Mouse (Mus musculus) A20 (cell line): Measurements from ENCODE around the gene Ankrd52.
"Not testable (repeated sequence)": the region's sequence is repeated elsewhere in the genome, so short reads cannot be mapped to it uniquely, and the experiment has no call there.

ENCODE experiments used
- DNase-seq: peaks from one replicate; pipeline ENCODE4 v3.0.0-alpha.2; 2011; ENCODE audit warnings: low read depth, low spot score

Ankrd52 gene

GRCm38 (mm10) chr10:128376455-128377211 lies at the start of gene Ankrd52:
Gene Ankrd52 (plus strand): TSS chr10:128377115.
- DNase-seq, result peak; percentile 83

GRCm38 (mm10) chr10:128327610-128328009 lies 49.3 kb upstream of the Ankrd52 start:
- peak; percentile 47 for DNase-seq

DNA sequence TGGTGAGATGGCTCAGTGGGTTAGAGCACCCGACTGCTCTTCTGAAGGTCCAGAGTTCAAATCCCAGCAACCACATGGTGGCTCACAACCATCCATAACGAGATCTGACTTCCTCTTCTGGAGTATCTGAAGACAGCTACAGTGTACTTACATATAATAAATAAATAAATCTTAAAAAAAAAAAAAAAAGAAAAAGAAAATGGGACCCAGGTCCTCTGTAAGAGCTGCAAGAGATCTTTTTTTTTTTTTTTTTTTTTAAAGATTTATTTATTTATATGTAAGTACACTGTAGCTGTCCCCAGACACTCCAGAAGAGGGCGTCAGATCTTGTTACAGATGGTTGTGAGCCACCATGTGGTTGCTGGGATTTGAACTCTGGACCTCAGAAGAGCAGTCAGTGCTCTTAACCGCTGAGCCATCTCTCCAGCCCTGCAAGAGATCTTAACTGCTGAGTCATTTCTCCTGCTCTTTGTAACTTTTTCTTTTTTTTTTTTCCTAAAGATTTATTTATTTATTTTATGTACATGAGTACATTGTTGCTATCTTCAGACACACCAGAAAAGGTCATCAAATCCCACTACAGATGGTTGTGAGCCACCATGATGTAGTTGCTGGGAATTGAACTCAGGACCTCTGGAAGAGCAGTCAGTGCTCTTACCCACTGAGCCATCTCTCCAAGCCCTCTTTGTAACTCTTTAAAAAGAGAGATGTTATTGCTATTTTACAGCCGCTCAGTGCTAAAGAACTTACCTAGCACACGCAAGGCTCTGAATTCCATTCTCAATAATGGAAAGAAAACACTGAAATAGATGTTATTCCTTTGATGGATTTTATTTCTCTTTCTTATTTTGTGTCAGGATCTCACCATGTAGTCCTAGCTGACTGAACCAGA lies 44.3 kb upstream of the Ankrd52 start:
- DNase-seq, result not testable (repeated sequence)

DNA sequence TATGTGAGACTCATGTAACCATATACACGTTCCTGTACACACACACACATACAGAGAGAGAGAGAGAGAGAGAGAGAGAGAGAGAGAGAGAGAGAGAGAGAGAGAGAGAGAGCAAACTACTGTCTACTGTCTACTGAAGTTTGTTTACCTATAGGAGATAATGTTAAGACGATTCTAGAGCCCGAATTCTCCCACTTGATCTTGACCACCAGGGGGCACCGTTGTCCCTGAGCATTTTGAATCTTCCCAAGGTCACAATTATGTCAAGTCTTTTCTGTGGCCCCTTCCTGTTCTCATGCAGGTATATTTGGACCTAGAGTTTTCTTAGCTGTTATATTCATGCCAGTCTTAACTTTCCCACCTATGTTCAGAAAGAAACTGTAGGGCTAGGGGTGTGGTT lies 41.3 kb upstream of the Ankrd52 start:
- DNase-seq, result peak; percentile 86

DNA sequence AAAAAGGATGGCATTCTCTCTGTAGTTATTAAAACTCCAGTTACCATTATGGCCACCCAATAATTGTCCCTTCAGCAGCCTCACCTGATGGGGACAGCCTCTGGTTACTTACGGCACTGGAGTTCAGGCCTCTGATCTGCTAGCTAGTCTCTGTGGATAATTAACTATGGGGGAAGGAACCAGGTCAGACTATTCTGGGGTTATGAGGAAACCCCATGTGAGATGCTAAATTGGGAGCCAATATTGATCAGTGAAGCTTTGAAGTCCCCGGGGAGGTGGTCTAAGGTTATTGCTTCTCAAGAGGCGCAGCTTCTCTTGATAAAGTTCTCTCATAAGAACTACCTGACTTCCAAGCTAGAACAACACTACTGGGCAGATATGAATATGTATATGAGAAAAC lies 40.7 kb upstream of the Ankrd52 start:
- DNase-seq, result no peak

DNA sequence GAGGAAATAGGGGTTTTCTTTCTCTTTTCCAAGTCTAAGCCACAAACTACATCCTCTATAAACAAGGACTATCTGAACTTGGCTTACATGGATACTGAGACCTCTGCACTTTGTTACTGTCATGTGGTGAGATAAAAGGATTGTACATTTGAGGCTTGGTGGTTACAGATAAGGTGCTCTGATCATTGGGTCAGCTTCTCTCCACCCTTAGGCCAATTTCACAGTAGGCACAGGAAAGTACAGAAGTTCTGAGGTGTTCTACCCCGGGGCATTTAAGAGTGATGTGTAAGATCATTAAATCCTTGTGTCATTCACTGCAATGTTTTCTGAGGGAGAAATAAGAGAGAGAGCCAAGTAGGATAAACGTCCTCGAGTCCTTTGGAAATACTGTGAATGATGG lies 40.3 kb upstream of the Ankrd52 start:
- no peak for DNase-seq

DNA sequence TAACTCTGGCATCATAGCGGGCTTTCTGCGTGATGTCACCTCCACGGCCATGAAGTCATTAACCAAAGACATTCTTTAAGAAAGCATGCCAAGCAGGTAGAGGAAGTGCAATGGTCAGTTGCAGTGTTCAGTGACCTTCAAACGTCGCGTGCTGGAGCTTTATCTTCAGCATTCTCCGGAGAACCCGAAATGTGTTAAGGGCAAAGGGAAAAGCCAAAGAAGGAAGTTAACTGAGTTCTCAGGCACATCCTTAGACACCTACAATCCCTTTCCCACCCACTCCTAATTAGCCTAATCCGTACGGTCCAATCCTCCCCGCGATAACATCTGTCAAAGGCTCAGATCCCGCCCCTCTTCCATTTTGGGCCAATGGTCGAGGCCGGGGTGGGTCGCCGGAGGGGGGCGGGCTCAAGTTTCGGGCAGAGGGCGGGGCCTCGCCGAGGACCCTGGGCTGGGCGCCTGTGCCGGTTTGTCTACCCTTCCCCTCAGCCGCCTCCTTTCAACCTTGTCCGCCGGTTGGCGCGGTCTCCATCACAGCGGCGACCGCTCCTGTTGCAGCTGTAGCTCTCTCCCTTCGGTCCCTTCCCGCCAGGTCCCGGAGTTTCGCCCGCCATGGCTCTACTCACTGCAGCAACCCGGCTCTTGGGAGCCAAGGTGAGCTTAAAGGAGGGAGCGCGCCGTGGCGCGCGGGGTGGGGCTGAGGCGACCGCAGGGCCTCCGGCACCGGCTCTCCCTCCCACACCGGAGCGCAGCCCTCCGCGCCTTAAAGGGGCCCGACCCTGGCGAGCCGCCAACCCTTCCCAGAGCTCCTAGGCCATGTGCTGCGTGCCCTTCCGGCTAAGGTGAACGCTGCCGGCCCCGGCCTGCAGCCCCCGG lies 39.4 kb upstream of the Ankrd52 start, which contains the start of gene Cs:
TSS of gene Cs (plus strand) at position 429 of the 876 bp plus-strand sequence.
- peak; percentile 98 for DNase-seq

DNA sequence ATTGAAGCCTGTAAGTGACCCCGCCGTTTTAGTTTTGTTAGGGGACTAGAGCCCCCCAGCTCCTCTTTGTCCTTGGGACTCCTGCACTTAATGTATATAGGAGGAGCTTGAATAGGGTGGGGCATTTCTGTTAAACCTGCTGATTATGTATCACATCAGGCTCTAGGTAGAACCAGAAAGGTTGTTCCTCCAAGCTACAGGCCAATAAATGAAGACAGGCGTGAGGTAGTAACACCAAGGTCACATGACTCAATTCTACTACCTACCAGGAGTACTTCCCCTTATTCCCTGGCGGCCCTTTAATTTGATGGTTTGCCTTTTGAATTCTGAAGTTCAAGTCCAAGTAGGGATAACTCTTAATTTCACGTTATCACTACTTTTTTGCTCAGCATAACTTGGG lies 38.5 kb upstream of the Ankrd52 start:
- peak; percentile 71 for DNase-seq

- no peak for DNase-seq
These were observed 38.0 kb upstream of the Ankrd52 start for GRCm38 (mm10) chr10:128338948-128339347.

GRCm38 (mm10) chr10:128340257-128340656 lies 36.7 kb upstream of the Ankrd52 start:
- DNase-seq, result peak; percentile 48

DNA sequence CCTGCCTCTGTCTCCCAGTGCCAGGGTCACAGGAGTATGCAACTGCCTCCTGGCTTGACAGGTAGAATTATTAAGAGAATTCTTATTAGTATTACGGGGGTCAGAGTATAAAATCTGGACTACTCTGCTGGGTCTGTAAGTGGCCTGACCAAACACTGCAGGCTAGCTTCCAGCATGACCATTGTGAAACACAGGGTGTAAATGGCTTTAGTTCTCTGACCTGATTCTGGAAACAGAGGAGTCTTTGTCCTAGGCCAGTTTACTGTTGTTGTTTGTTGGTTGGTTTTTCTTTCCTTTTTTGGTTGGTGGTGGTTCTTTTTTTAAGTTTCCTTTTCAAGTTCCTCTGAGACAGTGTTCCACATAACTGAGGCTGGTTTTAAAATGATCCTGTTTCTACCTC lies 33.5 kb upstream of the Ankrd52 start:
- peak; percentile 45 for DNase-seq

- DNase-seq, result peak; percentile 88
These were observed 32.2 kb upstream of the Ankrd52 start for GRCm38 (mm10) chr10:128344568-128345275.

- no peak for DNase-seq
These were observed 29.4 kb upstream of the Ankrd52 start for GRCm38 (mm10) chr10:128347541-128347940.

GRCm38 (mm10) chr10:128358796-128359195 lies 18.1 kb upstream of the Ankrd52 start:
- peak; percentile 54 for DNase-seq

DNA sequence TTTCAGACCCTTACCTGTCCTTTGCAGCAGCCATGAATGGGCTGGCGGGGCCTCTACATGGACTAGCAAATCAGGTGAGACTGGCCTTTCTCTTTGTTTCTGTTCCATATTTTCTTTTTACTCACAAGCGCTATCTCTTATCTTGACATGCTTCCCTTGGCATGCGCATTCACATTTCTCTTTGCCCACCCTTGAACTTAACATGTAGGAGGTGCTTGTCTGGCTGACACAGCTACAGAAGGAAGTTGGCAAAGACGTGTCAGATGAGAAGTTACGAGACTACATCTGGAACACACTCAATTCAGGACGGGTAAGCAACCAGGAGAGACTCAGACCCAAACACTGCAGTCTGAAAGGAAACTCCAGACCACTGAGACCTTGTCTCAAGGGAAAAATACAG lies 17.7 kb upstream of the Ankrd52 start:
- no peak for DNase-seq

GRCm38 (mm10) chr10:128361836-128362235 lies 15.1 kb upstream of the Ankrd52 start:
- DNase-seq, result no peak

- DNase-seq, result peak; percentile 42
These were observed 14.3 kb upstream of the Ankrd52 start for GRCm38 (mm10) chr10:128362568-128362967.

- DNase-seq, result no peak
These were observed 9.0 kb upstream of the Ankrd52 start for GRCm38 (mm10) chr10:128367899-128368401.

DNA sequence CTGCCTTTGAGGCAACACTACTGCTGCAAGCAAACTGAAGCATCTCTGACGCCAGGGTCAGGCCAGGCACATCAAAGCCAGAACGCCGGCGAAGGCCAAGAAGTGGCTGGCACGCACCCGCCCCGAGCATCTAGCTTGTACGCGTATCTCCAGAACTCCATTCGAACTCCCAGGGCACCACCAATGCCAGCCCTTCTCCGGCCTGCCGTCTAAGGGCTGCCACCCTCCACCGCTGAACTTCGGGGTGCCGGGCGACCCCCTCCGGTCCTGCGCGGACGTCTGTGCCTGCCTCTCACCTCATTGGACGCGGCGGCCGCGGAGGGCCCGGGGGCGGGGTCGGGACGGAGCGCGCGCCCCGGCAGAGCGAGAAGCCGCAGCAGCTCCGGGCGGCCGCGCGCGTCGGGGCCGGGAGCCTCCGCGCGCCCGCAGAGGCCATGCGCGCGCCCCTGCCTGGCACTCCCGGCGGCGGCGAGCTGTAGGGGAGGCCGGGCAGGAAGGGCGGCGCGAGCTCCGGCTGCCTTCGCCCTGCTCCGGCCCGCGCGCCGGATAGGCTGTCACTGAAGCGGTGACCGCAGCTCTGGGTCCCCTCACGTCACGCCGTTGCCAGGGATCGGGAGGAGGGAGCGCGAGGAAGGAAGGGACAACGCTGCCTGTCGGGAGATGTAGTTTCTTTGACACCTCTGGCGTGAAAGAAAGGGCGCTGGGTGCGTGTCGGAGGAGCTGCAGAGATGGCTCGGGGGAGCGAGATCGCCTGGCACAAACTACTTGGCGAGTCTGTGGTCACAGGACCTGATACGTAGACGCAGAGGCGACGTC lies 8.3 kb upstream of the Ankrd52 start, which contains the start of gene Coq10a:
TSS of gene Coq10a (minus strand) at position 596 of the 816 bp plus-strand sequence.
- DNase-seq, result peak; percentile 92

- DNase-seq, result no peak
These were observed 7.7 kb upstream of the Ankrd52 start for GRCm38 (mm10) chr10:128369218-128369543.
